Mouse (Mus musculus) bone marrow, adult 2 months (tissue): ENCODE data around the gene 1700017B05Rik.

Source experiments
- CTCF ChIP-seq: fragments of 200-500 bp; IDR thresholded peaks from 2 replicates; pipeline ENCODE4 v1.5.1; 2011; ENCODE audit warnings: low read length, control low read depth; ENCODE audit not compliant: control insufficient read depth, insufficient read depth
- POLR2A ChIP-seq: fragments of 200-500 bp; IDR thresholded peaks from 2 replicates; pipeline ENCODE4 v1.6.1; 2011; ENCODE audit warnings: low read depth, mild to moderate bottlenecking, control low read depth, low read length, borderline replicate concordance; ENCODE audit not compliant: control insufficient read depth

GRCm38 (mm10) chr9:57254061-57254460, 8.4 kb downstream of the 1700017B05Rik start:
- no peak for TF ChIP-seq POLR2A
- no peak for TF ChIP-seq CTCF
